Mouse (Mus musculus) Muller cell, postnatal 12 days (primary cell): ENCODE measurements around the gene Klhl41.
"Not testable (repeated sequence)": the region's sequence is repeated elsewhere in the genome, so short reads cannot be mapped to it uniquely, and the experiment has no call there.

Source experiments
- DNase-seq: peaks from one replicate; pipeline ENCODE4 v3.0.0-alpha.2; 2015; ENCODE audit errors: inconsistent ontology term

Klhl41 gene

DNA sequence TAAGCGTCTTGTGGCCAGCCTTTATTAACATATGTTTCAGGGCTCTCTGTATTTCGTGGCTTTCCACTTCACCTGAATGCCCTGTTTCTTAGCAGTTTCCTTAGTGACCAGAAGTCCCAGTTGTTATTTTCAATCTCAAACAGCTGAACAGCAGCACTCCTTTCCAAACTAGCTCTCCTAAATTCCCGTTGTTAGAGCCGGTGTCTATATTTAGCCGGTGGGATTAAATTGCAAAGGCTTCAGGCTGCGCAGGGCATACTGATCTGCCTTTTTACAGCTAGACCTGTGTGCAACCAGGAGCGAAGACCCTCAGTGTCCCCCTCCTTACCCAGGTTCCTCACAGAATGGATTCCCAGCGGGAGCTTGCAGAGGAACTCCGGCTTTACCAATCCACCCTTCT is at the start of gene Klhl41:
Gene Klhl41 (plus strand): TSS at position 268 of the 400 bp plus-strand sequence.
- DNase-seq = no peak

DNA sequence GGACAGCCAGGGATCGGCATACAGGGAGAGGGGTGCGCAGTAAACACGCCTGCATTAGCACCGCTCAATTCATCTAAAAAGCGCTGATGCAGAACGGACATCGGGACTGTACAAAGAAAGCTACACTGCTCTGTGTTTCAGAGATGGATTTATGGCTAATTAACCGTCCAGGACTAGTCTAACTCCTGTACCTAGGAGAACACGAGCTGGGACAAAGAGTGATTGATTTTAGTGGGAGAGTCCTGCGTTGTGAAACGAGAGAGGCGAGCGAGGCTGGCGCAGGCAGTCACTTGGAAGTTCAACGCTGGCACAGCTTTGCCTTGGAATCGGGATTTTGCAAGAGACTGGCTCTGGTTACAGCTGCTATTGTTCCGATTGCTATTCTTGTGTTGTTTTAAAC is 40.7 kb upstream of the Klhl41 start:
- no peak for DNase-seq

DNA sequence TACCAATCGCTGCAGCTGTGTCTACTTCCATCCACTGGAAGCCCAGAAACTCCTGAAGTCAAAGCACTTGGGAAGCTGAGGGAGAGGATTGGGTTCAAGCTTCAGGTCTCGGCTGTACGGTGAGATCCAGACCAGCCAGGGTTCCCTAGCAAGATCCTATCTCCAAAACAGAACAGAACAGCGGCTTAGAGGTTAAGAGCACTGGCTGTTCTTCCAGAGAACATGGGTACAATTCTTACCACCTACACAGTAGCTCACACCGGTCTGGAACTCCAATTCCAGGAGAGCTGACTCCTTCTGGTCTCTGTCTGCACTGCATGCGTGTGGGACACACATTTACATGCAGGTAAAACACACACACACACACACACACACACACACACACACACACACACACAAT is 40.0 kb upstream of the Klhl41 start:
- DNase-seq = no peak

DNA sequence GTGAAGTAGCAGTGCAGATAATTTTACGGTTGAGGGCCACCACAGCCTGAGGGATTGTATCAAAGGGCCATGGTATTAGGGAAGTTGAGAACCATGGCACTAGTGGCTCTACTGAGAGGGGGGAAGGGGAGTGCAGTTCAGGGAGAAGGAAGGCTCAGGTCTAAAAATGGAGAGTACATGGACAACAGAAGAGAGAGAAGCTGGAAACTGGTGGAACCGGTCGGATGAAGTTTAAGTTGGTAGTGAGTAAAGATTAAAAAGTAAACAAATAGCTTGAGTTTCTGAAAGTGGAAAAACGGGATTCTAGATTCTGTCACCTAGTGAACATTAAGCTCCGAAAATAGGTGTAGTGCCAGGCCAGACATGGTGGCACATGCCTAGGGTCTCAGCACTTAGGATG is 39.1 kb upstream of the Klhl41 start:
- no peak for DNase-seq

DNA sequence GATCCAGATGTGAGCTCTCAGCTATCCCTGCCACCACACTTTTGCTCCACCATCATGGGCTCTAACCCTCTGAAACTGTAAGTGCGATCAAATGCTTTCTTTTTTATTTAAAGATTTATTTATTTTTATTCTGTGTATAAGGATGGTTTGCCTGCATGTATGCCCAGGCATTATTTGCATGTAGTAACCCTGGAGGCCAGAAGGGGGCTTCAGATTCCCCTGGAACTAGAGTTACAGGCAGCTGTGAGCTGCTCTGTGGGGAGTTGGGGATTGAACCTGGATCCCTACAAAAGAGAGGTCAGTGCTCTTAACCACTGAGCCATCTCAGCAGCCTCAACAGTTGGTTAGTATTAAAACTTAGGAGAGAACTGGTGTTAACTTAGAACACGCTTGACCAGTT is 38.5 kb upstream of the Klhl41 start:
- no peak for DNase-seq

DNA sequence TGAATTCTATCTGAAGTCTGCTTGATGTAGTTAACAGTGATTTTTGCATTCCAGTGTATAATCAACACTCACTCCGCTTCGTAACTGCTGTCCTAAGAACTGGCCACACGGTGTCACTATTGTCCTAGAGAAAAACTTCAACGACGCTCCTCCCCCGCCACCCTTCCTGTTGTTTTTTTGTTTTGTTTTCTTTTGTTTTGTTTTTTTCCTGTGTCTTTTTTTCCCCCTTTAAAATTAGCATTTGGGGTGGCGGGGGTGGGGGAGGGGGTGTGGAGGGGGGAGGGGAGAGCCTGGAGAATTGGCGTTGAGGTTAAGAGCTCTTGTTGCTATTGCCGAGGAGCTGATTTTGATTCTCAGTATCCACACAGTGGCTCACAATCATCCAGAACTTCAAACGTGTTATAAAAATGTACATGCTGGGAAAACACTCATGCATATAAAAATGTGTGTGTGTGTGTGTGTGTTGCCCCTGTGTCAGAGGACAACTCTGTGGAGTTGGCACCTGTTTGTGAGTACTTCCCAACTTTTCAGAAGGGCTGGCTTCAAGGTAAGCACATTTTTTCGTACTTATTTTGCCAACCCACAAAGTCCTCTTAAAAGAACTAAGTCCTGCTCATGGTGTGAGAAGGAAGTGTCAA is 34.7 kb upstream of the Klhl41 start:
- peak; percentile 75 for DNase-seq

DNA sequence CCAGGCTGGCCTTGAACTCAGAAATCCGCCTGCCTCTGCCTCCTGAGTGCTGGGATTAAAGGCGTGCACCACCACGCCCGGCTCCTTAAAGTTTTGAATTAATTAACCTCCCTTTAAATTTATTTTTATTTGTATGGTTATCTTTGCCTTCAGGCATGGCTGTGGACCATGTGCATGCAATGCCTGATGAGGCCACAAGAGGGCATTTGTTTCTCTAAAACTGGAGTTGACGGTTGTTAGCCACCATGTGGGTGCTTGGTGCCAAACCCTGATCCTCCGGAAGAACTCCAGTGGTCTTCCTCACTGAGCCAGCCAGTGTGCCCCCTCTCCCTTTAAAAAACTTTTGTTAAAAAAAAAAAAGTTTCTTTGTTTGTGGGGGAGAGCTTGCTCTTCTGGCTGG is 34.1 kb upstream of the Klhl41 start:
- DNase-seq = no peak

DNA sequence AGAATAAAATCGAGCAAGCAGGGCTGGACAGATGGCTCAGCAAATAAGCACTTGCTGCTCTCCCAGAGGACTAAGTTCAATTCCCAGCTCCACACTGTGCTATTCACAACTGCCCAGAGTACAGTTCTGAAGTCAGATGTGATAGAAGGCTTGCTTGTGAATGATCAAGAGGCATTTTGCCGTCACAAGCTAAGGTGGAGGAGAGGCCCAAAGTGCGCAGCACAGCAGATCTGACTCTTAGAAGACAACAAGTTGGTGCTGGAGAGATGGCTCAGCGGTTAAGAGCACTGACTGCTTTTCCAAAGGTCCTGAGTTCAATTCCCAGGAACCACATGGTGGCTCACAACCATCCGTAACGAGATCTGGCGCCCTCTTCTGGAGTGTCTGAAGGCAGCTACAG is 31.9 kb upstream of the Klhl41 start:
- DNase-seq = not testable (repeated sequence)

DNA sequence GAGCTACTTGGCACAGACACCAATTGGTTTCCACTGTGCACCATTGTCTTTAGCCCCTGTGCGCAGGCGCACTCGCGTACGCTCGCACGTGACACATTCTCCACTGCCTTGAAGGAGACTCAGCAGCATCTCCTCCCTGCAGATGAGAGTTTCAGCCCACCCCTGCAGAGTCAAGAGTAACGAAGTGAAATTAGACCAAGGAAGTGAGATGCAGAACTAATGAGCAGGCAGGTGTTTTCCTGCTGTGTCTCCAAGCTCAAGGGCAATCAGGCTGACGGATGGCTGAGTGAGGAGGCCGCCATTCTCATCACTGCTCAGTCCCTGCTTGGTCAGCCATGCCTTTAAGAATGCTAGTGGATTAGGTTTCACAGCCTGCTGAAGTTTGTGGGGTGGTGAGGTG is 29.8 kb upstream of the Klhl41 start:
- peak; percentile 50 for DNase-seq

DNA sequence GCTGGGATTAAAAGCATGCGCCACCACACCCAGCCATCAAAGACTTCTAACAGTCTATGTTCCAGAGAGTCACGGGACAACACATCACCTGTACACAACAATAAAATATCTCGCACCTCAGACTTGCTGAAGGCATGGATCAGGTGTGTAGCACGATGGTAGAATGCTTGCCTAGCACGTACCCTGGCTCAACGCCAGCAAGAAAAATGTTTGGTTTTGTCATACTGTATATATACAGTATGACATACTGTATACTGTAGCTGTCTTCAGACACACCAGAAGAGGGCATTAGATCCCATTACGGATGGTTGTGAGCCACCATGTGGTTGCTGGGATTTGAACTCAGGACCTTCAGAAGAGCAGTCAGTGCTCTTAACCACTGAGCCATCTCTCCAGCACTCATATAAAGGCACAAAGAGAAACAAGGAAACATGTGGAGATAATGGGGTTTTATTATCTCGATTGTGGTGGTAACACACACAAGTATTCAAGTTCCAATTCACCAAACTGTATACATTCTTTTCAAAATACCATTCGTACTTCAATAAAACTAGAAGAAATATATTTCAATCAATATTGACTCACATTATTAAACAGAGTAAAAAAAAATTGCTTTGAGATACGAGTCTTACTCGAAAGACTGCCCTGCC is 24.8 kb upstream of the Klhl41 start:
- DNase-seq = no peak

DNA sequence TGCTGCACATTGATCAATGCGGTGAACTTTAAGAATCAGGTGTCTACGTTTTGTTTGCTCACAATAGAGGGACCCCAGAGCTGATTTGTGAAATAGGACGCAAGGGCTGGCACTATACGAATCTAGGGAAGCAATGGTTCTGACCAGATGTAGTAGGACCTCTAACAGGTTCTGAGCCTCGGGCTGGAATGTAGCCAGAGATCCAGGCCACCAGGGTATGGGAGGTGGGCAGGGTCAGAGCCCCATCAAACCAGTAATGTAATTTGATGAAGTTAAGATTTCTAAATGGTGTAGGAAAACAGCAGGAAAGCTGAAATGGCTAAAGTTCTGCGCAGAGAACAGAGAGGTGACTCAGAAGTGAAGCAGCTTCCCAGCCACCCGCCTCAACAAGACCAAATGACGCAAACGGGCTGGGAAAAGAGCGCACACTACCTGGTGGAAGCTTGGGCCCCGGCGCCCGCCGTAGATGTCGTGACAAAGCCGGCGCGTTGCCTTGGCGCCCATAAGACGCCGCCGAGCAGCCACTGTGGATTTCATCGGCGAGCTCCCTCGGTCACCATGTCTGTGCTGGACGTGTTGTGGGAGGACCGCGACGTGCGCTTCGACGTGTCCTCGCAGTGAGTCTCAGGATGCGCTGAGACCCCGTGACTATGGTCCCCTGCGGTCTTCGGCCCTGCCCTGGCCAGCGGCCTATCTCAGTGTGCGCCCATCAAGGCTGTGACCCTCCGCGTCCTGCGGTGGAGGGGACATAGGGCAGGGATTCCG is 23.0 kb upstream of the Klhl41 start, which contains the start of gene Bbs5:
Gene Bbs5 (plus strand): TSS at position 446 of the 765 bp plus-strand sequence.
- peak; percentile 93 for DNase-seq

DNA sequence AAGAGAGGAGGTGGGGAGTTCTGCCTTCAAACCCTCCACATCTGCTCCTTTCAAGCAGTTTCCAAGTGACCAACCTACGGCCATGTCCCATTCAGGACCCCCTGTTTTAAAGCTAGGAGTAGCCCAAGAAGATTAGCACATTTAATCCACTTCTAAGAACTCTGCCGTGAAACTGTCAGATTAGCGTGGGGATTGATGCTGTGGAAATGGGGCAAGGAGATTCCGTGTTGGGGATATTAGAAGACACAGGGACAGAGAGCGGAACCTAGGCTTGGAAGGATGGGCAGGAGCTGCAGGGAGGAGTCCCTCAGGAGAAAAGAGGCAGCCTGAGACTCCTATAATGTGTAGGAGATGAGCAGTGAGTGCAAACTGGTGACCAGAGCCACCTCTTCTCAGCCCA is 20.2 kb upstream of the Klhl41 start:
- DNase-seq = no peak

DNA sequence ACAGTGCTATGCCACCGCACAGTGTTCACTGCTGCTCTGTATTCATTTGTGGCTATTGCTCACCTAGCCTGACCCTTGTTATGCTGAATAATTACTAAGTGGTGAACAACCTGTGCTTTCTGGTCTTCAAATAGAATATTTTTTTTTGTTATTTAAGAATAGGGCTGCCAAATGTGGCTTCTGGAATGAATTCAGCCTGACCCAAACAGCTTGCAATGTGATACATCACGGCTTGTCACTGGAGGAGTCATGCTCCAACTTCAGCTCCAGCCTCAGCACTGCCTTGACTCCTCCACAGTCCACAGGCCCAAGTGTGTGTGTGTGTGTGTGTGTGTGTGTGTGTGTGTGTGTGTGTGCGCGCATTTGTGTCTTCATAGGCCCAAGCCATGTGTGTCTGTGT is 10.6 kb upstream of the Klhl41 start:
- DNase-seq = no peak

DNA sequence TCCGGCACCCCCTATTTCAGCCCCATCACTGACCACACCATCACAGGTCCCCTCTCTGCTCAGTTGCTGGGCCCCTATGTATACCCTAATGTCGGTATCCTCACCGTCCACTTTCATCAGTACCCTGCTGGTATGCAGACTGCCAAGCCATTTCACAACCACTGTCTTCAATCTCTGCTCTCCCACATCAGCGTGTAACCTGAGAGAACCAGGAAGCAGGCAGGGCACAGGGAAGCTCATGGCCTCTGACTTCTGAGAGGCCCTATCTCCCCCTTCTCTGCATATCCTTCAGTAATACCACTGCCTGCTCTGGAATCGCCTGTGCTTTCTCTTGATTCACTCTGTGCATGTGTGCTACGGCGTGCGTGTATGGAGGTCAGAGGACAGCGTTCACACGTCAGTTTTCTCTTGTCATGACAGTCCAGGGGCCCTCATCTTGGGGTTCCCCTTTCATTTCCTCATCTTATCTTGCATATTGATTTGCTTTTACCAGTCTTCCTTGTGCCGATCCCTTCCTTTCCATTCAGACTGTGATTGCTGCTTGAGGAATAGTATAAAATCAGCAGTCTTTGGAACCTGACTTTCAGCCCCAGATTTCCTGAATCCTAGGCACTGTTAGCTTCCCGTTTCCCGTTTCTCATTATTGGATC is 6.0 kb upstream of the Klhl41 start:
- DNase-seq = no peak

DNA sequence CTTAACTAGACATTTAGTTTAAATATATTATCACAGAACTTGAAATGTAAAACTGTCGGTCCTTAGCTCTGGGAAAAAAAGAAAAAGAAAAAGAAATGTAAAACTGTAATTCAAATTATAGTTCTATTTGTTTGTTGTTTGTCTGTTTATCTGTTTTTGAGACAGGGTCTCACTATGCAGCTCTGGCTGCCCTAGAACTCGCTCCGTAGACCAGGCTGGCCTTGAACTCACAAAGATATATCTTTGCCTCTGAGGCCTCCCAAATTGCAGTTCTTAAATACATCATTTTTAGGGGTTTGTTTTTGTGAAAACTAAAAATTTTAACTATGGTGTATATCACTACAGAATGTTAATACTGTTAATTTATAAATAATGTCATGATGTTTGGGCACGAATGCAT is 2.3 kb upstream of the Klhl41 start:
- DNase-seq = no peak

DNA sequence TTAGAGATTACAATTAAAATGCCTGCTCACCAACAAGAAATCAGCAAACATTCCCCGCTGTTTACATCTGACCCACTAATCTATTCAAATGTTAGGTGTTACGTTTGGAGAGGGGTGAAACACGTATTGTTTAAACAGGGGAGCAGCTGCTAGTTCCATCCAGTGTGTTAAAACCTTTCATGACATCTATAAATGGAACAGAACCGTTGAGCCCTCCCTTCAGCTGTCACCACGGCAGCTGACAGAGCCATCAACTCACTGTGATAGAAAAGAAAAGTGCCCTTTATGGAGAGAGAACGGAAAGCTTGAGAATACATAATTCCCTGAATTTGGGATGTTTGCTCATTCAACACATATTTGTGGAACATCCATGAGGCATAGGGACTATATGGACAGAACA is 1.5 kb upstream of the Klhl41 start:
- DNase-seq = no peak

DNA sequence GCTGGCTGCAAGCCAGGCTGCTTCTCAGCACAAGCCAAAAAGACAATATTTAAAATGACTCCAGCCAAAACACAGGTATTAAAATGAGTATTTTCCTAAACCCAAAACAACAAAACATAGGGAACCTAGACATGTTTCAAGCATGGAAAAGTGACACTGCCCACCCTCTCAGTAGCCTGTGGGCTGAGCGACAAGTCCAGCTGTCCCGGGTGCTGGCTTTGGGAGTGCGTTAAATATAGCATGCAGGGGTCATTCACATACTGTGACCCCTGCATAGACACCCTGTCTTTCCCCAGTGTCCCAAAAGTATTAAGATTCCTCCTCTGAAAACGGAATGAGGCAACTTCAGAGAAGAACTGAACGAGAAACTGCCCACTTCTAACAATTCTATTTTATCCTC is 3.8 kb downstream of the Klhl41 start:
- DNase-seq = no peak

DNA sequence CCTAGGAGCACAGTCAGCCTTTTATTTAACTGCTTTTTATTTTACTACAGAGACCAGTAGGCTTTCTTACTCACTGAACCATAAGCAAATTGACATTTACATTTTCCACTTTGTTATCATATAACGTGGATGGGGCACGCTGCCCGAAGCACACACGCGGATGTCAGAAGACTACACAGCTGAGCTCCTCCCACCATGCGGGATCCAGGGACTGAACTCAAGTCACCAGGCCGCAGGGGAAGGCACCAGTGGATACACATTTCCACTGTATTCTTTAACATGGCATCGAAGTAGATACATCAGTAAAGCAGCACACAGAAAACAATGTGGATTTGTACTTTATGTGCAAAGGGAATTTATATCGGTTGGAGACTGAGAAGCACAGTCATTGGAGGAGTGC is 5.3 kb downstream of the Klhl41 start:
- no peak for DNase-seq

DNA sequence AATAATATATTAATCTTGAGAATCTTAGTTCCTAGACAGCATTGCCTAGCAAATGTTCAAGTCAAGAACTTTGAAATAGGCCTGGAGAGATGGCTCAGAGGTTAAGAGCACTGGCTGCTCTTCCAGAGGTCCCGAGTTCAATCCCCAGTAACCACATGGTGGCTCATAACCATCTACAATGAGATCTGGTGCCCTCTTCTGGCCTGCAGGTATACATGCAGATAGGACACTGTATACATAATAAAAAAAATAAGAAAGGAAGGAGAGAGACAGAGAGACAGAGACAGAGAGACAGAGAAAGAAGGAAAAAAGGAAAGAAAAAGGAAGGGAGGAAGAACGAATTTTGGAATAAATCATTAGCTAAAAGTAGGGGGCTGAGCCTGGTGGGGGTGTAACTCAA is 6.8 kb downstream of the Klhl41 start:
- no peak for DNase-seq

DNA sequence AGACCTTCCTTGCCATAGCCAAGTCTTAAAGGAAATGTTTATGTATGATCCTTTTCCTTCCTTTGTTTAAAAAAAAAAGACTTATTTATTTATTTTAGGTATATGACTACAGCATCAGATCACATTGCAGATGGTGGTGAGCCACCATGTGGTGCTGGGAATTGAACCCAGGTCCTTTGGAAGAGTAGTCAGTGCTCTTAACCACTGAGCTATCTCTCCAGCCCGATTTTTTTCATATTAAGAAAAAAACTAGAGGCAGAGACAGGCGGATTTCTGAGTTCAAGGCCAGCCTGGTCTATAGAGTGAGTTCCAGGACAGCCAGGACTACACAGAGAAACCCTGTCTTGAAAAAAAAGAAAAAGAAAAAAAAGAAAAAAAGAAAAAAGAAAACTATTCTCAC is 7.3 kb downstream of the Klhl41 start:
- not testable (repeated sequence) for DNase-seq

DNA sequence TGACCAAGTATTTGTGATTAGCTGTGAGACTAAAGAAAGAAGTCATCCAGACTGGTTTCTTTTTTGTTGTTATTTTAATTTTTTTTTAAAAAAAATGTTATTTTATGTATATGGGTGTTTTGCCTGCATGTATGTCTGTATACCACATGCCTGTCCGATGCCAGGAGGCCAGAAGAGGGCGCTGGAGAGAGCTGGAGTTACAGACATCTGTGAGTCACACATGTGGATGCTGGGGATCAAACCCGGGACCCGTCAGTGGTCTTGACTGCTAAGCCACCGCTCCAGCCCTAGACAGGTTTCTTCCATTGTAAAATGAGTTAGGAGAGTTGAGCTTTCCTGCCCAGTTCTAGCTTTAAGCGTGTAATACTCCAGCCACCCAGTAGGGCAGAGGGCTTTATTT is 10.1 kb downstream of the Klhl41 start:
- no peak for DNase-seq

DNA sequence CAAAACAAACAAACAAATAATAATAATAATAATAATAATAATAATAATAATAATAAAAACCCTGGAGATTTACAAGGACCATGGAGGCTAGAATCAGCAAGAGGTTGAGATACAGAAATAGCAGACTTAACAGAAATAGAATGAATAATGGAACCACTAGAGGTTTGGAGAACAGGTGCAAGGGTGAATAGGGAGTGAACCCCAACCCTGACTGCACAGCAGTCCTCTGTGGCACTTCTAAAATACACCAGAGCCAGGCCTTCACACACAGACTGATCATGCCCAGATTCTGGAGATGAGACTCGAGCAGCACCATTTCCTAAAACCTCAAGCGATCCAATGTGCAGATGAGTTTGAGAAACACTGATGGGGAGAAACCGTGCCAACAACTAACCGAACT is 12.0 kb downstream of the Klhl41 start:
- no peak for DNase-seq
